Mouse (Mus musculus) liver, adult 2 months (tissue): ENCODE data around the gene Sfi1.

Source experiments
- CTCF ChIP-seq: fragments of 200-500 bp; IDR thresholded peaks from 2 replicates; pipeline ENCODE4 v1.5.1; 2011; ENCODE audit warnings: low read depth, low read length, control low read depth
- POLR2A ChIP-seq: fragments of 200-500 bp; IDR thresholded peaks from 2 replicates; pipeline ENCODE4 v1.6.1; 2011; ENCODE audit warnings: low read length, control low read depth; ENCODE audit not compliant: insufficient read depth; ENCODE audit errors: extremely low read depth

DNA sequence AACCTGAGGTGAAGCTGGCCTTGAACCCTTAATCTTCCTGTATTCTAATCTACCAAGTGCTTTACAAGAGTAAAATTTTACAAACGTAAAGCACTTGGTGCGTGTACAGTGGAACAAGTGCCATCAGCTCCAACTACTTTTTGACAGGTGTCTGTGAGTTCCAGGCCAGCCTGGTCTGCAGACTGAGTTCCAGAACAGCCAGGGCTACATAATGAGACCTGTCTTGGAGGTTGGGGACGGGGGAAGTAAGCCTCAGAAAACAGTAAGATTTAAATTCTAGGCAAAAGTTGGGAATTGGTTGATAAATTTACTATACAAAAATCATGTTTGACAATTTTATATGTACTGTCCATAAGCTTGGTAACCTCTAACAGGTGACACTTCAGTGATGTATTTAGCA is 11.9 kb upstream of the Sfi1 start:
- TF ChIP-seq CTCF, result no peak
- no peak for TF ChIP-seq POLR2A
